Mouse (Mus musculus): Measurements from ENCODE around the gene Olfr1467. TPM values are rescaled to one million over a fixed set of nuclear protein-coding genes. Genes with fewer than 3 reads are reported as not detected.

Gene Olfr1467
- not detected in 2 replicates for polyA plus RNA-seq (2014; fragmentation: Nextera tagmentation; extraction: Ambion mirVana)

DNA sequence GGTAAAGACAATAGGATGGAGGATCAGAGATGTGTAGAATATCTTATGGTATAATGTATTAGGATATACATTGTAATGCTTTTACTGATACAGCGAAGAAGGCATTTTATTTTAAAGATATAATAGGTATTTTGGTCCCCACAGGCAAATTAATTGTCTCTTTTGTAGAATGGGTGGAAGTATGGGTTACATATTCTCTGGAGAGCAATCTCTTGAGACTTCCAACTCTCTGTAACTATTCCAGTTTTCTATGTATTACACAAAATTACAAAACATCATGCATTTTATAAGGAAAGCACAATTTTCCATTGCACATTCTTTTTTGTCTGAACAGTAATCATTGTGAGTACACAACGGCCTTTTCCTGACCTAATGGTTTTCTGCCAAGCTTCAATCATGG lies at the start of gene Olfr1467:
Olfr1467 (plus strand) TSS at position 301 of the 400 bp plus-strand sequence.
- H3K4me3 ChIP-seq (ENCODE audit: low read depth, low read length): no peak within 1 kb of the TSS
- no peaks in the 10 kb centered on the region for H3K36me3 ChIP-seq (replicated peaks; ENCODE audit: control insufficient read depth, insufficient read depth, low read depth, low read length)
- H3K9ac ChIP-seq (replicated peaks; ENCODE audit: low read length): no peak within 1 kb of the TSS
- H3K4me1 ChIP-seq (ENCODE audit: control insufficient read depth, insufficient read depth, low read length): no peaks in the 10 kb centered on the region
- ATAC-seq (replicated peaks; ENCODE audit: insufficient number of reproducible peaks, low FRiP score, low TSS enrichment, low read depth): no peak
- no peak for DNase-seq (ENCODE audit: low spot score)
- WGBS: 75% methylated on average over 2 of the region's 2 CpGs
- H3K27me3 ChIP-seq (ENCODE audit: control insufficient read depth, insufficient read depth, low read length): no peaks in the 10 kb centered on the region
- no peak within 1 kb of the TSS for H3K4me2 ChIP-seq (ENCODE audit: low read depth, low read length)
- no peak within 1 kb of the TSS for H3K27ac ChIP-seq (replicated peaks; ENCODE audit: low read depth, low read length)
- H3K9me3 ChIP-seq (replicated peaks; ENCODE audit: control insufficient read depth, low read length): no peaks in the 10 kb centered on the region

DNA sequence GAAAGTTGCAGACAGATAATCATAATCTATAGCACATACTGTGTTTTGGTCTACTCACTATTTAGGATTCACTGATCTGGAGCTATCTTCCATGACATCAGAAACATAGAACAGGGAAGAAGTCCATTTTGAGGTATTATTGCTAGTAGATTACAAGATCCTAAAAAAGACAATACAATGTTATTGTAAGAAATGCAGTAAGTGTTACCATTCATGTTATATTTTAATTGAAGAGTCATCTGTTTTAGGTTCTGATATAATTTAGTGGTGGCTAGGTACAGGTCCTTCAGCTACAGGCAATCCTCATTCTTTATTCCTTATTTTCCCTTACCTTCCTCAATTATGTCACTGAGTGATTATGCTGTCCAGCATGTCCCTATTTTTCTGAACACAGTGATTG lies 46.6 kb upstream of the Olfr1467 start, which contains the start of gene Olfr1465:
Olfr1465 (minus strand) TSS at position 101 of the 400 bp plus-strand sequence.
- no peak within 1 kb of the TSS for H3K4me3 ChIP-seq (ENCODE audit: low read depth, low read length)
- DNase-seq (ENCODE audit: low spot score) (no peak), ATAC-seq (replicated peaks; ENCODE audit: insufficient number of reproducible peaks, low FRiP score, low TSS enrichment, low read depth) (no peak)
- no peaks in the 10 kb centered on the region for H3K4me1 ChIP-seq (ENCODE audit: control insufficient read depth, insufficient read depth, low read length)
- H3K9ac ChIP-seq (replicated peaks; ENCODE audit: low read length): no peak within 1 kb of the TSS
- no peaks in the 10 kb centered on the region for H3K9me3 ChIP-seq (replicated peaks; ENCODE audit: control insufficient read depth, low read length)
- no peak within 1 kb of the TSS for H3K4me2 ChIP-seq (ENCODE audit: low read depth, low read length)
- no peaks in the 10 kb centered on the region for H3K27me3 ChIP-seq (ENCODE audit: control insufficient read depth, insufficient read depth, low read length)
- no peaks in the 10 kb centered on the region for H3K36me3 ChIP-seq (replicated peaks; ENCODE audit: control insufficient read depth, insufficient read depth, low read depth, low read length)
- no peak within 1 kb of the TSS for H3K27ac ChIP-seq (replicated peaks; ENCODE audit: low read depth, low read length)

- 86% methylated on average over 2 of the region's 2 CpGs for WGBS
- Histone ChIP-seq H3K27me3 (ENCODE audit: control insufficient read depth, insufficient read depth, low read length) (no peaks in the 10 kb centered on the region), H3K4me2 (ENCODE audit: low read depth, low read length) (no peak within 1 kb of the TSS), H3K4me1 (ENCODE audit: control insufficient read depth, insufficient read depth, low read length) (no peaks in the 10 kb centered on the region), H3K4me3 (ENCODE audit: low read depth, low read length) (no peak within 1 kb of the TSS), H3K9me3 (replicated peaks; ENCODE audit: control insufficient read depth, low read length) (no peaks in the 10 kb centered on the region), H3K27ac (replicated peaks; ENCODE audit: low read depth, low read length) (no peak within 1 kb of the TSS), H3K36me3 (replicated peaks; ENCODE audit: control insufficient read depth, insufficient read depth, low read depth, low read length) (no peaks in the 10 kb centered on the region), H3K9ac (replicated peaks; ENCODE audit: low read length) (no peak within 1 kb of the TSS)
- no peak for ATAC-seq (replicated peaks; ENCODE audit: insufficient number of reproducible peaks, low FRiP score, low TSS enrichment, low read depth)
- no peak for DNase-seq (ENCODE audit: low spot score)
Observed at GRCm38 (mm10) chr19:13338562-13338961, 23.5 kb upstream of the Olfr1467 start, which contains the start of gene Olfr1466. Gene Olfr1466 (plus strand): TSS chr19:13338862.

DNA sequence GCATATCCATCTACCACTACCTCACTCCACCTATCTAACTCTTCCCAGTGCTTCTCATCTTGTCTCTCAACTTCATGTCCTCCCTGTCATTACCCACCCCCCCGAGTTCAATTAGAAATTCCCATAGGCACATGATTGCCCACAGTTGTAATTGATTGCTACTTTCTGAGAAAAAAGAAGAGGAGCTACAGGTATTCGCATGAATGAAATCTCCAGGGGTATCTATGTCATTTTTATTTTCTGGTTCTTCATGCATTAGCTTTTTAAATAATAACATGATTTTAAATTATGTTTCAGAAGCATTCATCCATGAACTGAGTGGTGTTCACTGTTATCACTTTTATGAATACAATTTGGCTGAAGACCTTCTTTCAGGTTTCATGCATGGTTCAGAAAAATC lies 45.5 kb downstream of the Olfr1467 start, which contains the start of gene Olfr1469:
Olfr1469 (plus strand) TSS at position 301 of the 400 bp plus-strand sequence.
- H3K4me1 ChIP-seq (ENCODE audit: control insufficient read depth, insufficient read depth, low read length): no peaks in the 10 kb centered on the region
- WGBS: 67% methylated on average over 2 of the region's 2 CpGs
- DNase-seq (ENCODE audit: low spot score) (no peak), ATAC-seq (replicated peaks; ENCODE audit: insufficient number of reproducible peaks, low FRiP score, low TSS enrichment, low read depth) (no peak)
- no peak within 1 kb of the TSS for H3K27ac ChIP-seq (replicated peaks; ENCODE audit: low read depth, low read length)
- H3K4me2 ChIP-seq (ENCODE audit: low read depth, low read length): no peak within 1 kb of the TSS
- no peaks in the 10 kb centered on the region for H3K9me3 ChIP-seq (replicated peaks; ENCODE audit: control insufficient read depth, low read length)
- H3K9ac ChIP-seq (replicated peaks; ENCODE audit: low read length): no peak within 1 kb of the TSS
- no peak within 1 kb of the TSS for H3K4me3 ChIP-seq (ENCODE audit: low read depth, low read length)
- H3K27me3 ChIP-seq (ENCODE audit: control insufficient read depth, insufficient read depth, low read length): no peaks in the 10 kb centered on the region
- H3K36me3 ChIP-seq (replicated peaks; ENCODE audit: control insufficient read depth, insufficient read depth, low read depth, low read length): no peaks in the 10 kb centered on the region

Other genes with a start within 250 kb of the Olfr1467 start
- not detected in 2 replicates for gene Olfr1459, start 212.7 kb upstream of the Olfr1467 start, polyA plus RNA-seq (2014; fragmentation: Nextera tagmentation; extraction: Ambion mirVana)
- not detected in 2 replicates for gene Olfr1461, start 199.2 kb upstream of the Olfr1467 start, polyA plus RNA-seq (2014; fragmentation: Nextera tagmentation; extraction: Ambion mirVana)
- not detected in 2 replicates for gene Olfr1462, start 176.5 kb upstream of the Olfr1467 start, polyA plus RNA-seq (2014; fragmentation: Nextera tagmentation; extraction: Ambion mirVana)
- gene Olfr1463, start 130.9 kb upstream of the Olfr1467 start, polyA plus RNA-seq (2014; fragmentation: Nextera tagmentation; extraction: Ambion mirVana): not detected in 2 replicates
- gene Olfr1465, start 46.7 kb upstream of the Olfr1467 start, polyA plus RNA-seq (2014; fragmentation: Nextera tagmentation; extraction: Ambion mirVana): not detected in 2 replicates
- not detected in 2 replicates for gene Olfr1466, start 23.4 kb upstream of the Olfr1467 start, polyA plus RNA-seq (2014; fragmentation: Nextera tagmentation; extraction: Ambion mirVana)
- gene Olfr1469, start 45.6 kb downstream of the Olfr1467 start, polyA plus RNA-seq (2014; fragmentation: Nextera tagmentation; extraction: Ambion mirVana): not detected in 2 replicates
- gene Olfr1471, start 81.2 kb downstream of the Olfr1467 start, polyA plus RNA-seq (2014; fragmentation: Nextera tagmentation; extraction: Ambion mirVana): not detected in 2 replicates
- not detected in 2 replicates for gene Olfr1472, start 93.8 kb downstream of the Olfr1467 start, polyA plus RNA-seq (2014; fragmentation: Nextera tagmentation; extraction: Ambion mirVana)
- not detected in 2 replicates for gene Olfr1474, start 107.3 kb downstream of the Olfr1467 start, polyA plus RNA-seq (2014; fragmentation: Nextera tagmentation; extraction: Ambion mirVana)
- gene Olfr1475, start 118.0 kb downstream of the Olfr1467 start, polyA plus RNA-seq (2014; fragmentation: Nextera tagmentation; extraction: Ambion mirVana): not detected in 2 replicates
- gene Olfr1477, start 138.3 kb downstream of the Olfr1467 start, polyA plus RNA-seq (2014; fragmentation: Nextera tagmentation; extraction: Ambion mirVana): not detected in 2 replicates
- not detected in 2 replicates for gene Olfr1480, start 165.7 kb downstream of the Olfr1467 start, polyA plus RNA-seq (2014; fragmentation: Nextera tagmentation; extraction: Ambion mirVana)
- not detected in 2 replicates for gene Olfr1484, start 221.3 kb downstream of the Olfr1467 start, polyA plus RNA-seq (2014; fragmentation: Nextera tagmentation; extraction: Ambion mirVana)

All from embryonic facial prominence, embryonic 11.5 days (tissue).